Mouse (Mus musculus) thymus, postnatal 4 days (tissue): Measurements from ENCODE around the gene Ccdc77.
"Not testable (repeated sequence)": the region's sequence is repeated elsewhere in the genome, so short reads cannot be mapped to it uniquely, and the experiment has no call there.

Experiments used
- DNase-seq: peaks from one replicate; pipeline ENCODE4 v3.0.0; 2021

Ccdc77 gene

GRCm38 (mm10) chr6:120309338-120309737 is 54.8 kb downstream of the Ccdc77 start:
- DNase-seq = no peak

- no peak for DNase-seq
Measured at GRCm38 (mm10) chr6:120306859-120307594, 57.1 kb downstream of the Ccdc77 start.

GRCm38 (mm10) chr6:120302755-120303316 is 61.3 kb downstream of the Ccdc77 start:
- no peak for DNase-seq

- DNase-seq = peak; percentile 59
Measured at GRCm38 (mm10) chr6:120301137-120301536, 63.0 kb downstream of the Ccdc77 start.

GRCm38 (mm10) chr6:120296589-120296988 is 67.6 kb downstream of the Ccdc77 start:
- not testable (repeated sequence) for DNase-seq

GRCm38 (mm10) chr6:120294785-120295133 is 69.4 kb downstream of the Ccdc77 start:
- peak; percentile 61 for DNase-seq

- peak; percentile 79 for DNase-seq
Measured at GRCm38 (mm10) chr6:120294056-120294784, 70.0 kb downstream of the Ccdc77 start, which contains the start of the genes D330020A13Rik and B4galnt3. Gene D330020A13Rik, plus strand, starts transcription at chr6:120294364. Gene B4galnt3, minus strand, starts transcription at chr6:120294559.

- DNase-seq = no peak
Measured at GRCm38 (mm10) chr6:120291396-120292009, 72.7 kb downstream of the Ccdc77 start.

- DNase-seq = no peak
Measured at GRCm38 (mm10) chr6:120289430-120289829, 74.7 kb downstream of the Ccdc77 start.

GRCm38 (mm10) chr6:120288541-120288940 is 75.6 kb downstream of the Ccdc77 start:
- no peak for DNase-seq

GRCm38 (mm10) chr6:120287279-120287678 is 76.9 kb downstream of the Ccdc77 start:
- DNase-seq = no peak

GRCm38 (mm10) chr6:120276874-120277449 is 87.2 kb downstream of the Ccdc77 start:
- no peak for DNase-seq

GRCm38 (mm10) chr6:120275301-120275700 is 88.9 kb downstream of the Ccdc77 start:
- DNase-seq = no peak

- no peak for DNase-seq
Measured at GRCm38 (mm10) chr6:120274887-120275286, 89.3 kb downstream of the Ccdc77 start.
